Mouse (Mus musculus): Measurements from ENCODE around the gene Tmem178b. TPM values are rescaled to one million over a fixed set of nuclear protein-coding genes. Genes with fewer than 3 reads are reported as not detected.

The Tmem178b gene
- polyA plus RNA-seq, 1 experiment: 0.02 TPM

DNA sequence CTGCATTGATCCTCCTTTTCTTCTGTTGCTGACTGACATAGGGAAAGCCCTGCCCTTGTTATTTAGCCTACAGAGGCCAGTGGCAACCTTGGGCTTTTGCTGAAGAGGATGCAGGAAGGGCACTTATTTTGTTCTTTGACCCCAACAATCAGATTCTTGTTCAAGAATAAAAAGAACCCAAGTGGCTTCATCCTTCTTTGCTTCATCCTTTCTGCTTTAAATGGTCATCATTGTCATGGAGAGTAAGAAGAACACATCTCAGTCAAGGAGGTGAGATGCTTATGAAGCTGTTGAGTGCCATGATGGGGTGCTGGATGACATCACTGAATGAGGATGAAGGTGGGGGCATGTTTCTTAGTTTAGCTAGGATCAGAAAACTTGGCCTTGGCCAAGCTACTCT, 159.8 kb downstream of the Tmem178b start:
- Histone ChIP-seq H3K79me2 (ENCODE audit: control insufficient read depth, insufficient read depth) (no peaks in the 10 kb centered on the region), H3K36me3 (ENCODE audit: control insufficient read depth, insufficient read depth) (no peaks in the 10 kb centered on the region), H3K4me2 (ENCODE audit: low read depth) (no peak overlapping the region), H3K4me3 (no peak overlapping the region), H3ac (ENCODE audit: control insufficient read depth, insufficient read length) (no peak overlapping the region), H3K27me3 (ENCODE audit: control insufficient read depth, insufficient read depth, insufficient read length) (peaks cover 6% of the 10 kb centered on the region)
- no peak for TF ChIP-seq TCF12 (IDR thresholded peaks at IDR 0.05; ENCODE audit: insufficient read depth, poor library complexity, severe bottlenecking)
- no peak for TF ChIP-seq MYOD1 (IDR thresholded peaks at IDR 0.05; ENCODE audit: control insufficient read depth in 1 of 3, insufficient read length in 2 of 3, low read depth in 2 of 3)
- TF ChIP-seq USF1 (IDR thresholded peaks at IDR 0.05; ENCODE audit: low read depth): no peak
- TF ChIP-seq E2F4 (IDR thresholded peaks at IDR 0.05; ENCODE audit: insufficient read depth): no peak
- no peak for TF ChIP-seq MYOG (IDR thresholded peaks at IDR 0.05; ENCODE audit: control insufficient read depth in 1 of 3, insufficient read depth in 1 of 3, insufficient read length in 2 of 3, low read depth in 2 of 3)
- TF ChIP-seq POLR2A (IDR thresholded peaks at IDR 0.05; ENCODE audit: insufficient read length, low read depth): no peak
- TF ChIP-seq POLR2AphosphoS2 (IDR thresholded peaks at IDR 0.05; ENCODE audit: insufficient read length, low read depth): no peak
- no peak for TF ChIP-seq CEBPB (IDR thresholded peaks at IDR 0.05; ENCODE audit: insufficient read depth, poor library complexity, severe bottlenecking)
- no peak for TF ChIP-seq TCF3 (IDR thresholded peaks at IDR 0.05; ENCODE audit: insufficient read length, low read depth)
- TF ChIP-seq SRF (IDR thresholded peaks at IDR 0.05; ENCODE audit: control insufficient read depth, insufficient read length, low read depth): no peak
- no peak for TF ChIP-seq MAX (IDR thresholded peaks at IDR 0.05; ENCODE audit: low read depth)
- TF ChIP-seq REST (IDR thresholded peaks at IDR 0.05; ENCODE audit: insufficient read depth, insufficient read length): no peak

- H3K4me2 ChIP-seq (ENCODE audit: low read depth): no peak overlapping the region
- no peaks in the 10 kb centered on the region for H3K79me2 ChIP-seq (ENCODE audit: control insufficient read depth, insufficient read depth)
- H3K36me3 ChIP-seq (ENCODE audit: control insufficient read depth, insufficient read depth): no peaks in the 10 kb centered on the region
- no peak overlapping the region for H3K4me3 ChIP-seq
- no peak overlapping the region for H3ac ChIP-seq (ENCODE audit: control insufficient read depth, insufficient read length)
- peaks cover 6% of the 10 kb centered on the region for H3K27me3 ChIP-seq (ENCODE audit: control insufficient read depth, insufficient read depth, insufficient read length)
- TF ChIP-seq POLR2AphosphoS2 (IDR thresholded peaks at IDR 0.05; ENCODE audit: insufficient read length, low read depth): no peak
- TF ChIP-seq TCF12 (IDR thresholded peaks at IDR 0.05; ENCODE audit: insufficient read depth, poor library complexity, severe bottlenecking): no peak
- no peak for TF ChIP-seq MYOD1 (IDR thresholded peaks at IDR 0.05; ENCODE audit: control insufficient read depth in 1 of 3, insufficient read length in 2 of 3, low read depth in 2 of 3)
- TF ChIP-seq POLR2A (IDR thresholded peaks at IDR 0.05; ENCODE audit: insufficient read length, low read depth): no peak
- TF ChIP-seq USF1 (IDR thresholded peaks at IDR 0.05; ENCODE audit: low read depth): no peak
- no peak for TF ChIP-seq REST (IDR thresholded peaks at IDR 0.05; ENCODE audit: insufficient read depth, insufficient read length)
- no peak for TF ChIP-seq CEBPB (IDR thresholded peaks at IDR 0.05; ENCODE audit: insufficient read depth, poor library complexity, severe bottlenecking)
- no peak for TF ChIP-seq E2F4 (IDR thresholded peaks at IDR 0.05; ENCODE audit: insufficient read depth)
- TF ChIP-seq MAX (IDR thresholded peaks at IDR 0.05; ENCODE audit: low read depth): no peak
- no peak for TF ChIP-seq SRF (IDR thresholded peaks at IDR 0.05; ENCODE audit: control insufficient read depth, insufficient read length, low read depth)
- no peak for TF ChIP-seq TCF3 (IDR thresholded peaks at IDR 0.05; ENCODE audit: insufficient read length, low read depth)
- no peak for TF ChIP-seq MYOG (IDR thresholded peaks at IDR 0.05; ENCODE audit: control insufficient read depth in 1 of 3, insufficient read depth in 1 of 3, insufficient read length in 2 of 3, low read depth in 2 of 3)
These were observed 160.9 kb downstream of the Tmem178b start for GRCm38 (mm10) chr6:40033935-40034334.

- no peaks in the 10 kb centered on the region for H3K36me3 ChIP-seq (ENCODE audit: control insufficient read depth, insufficient read depth)
- H3K4me3 ChIP-seq: no peak overlapping the region
- H3K27me3 ChIP-seq (ENCODE audit: control insufficient read depth, insufficient read depth, insufficient read length): peaks cover 10% of the 10 kb centered on the region
- H3ac ChIP-seq (ENCODE audit: control insufficient read depth, insufficient read length): no peak overlapping the region
- H3K79me2 ChIP-seq (ENCODE audit: control insufficient read depth, insufficient read depth): no peaks in the 10 kb centered on the region
- TF ChIP-seq MYOD1 (IDR thresholded peaks at IDR 0.05; ENCODE audit: control insufficient read depth in 1 of 3, insufficient read length in 2 of 3, low read depth in 2 of 3) (no peak), REST (IDR thresholded peaks at IDR 0.05; ENCODE audit: insufficient read depth, insufficient read length) (no peak)
- H3K4me2 ChIP-seq (ENCODE audit: low read depth): no peak overlapping the region
These were observed 176.2 kb downstream of the Tmem178b start for GRCm38 (mm10) chr6:40048969-40049908.

DNA sequence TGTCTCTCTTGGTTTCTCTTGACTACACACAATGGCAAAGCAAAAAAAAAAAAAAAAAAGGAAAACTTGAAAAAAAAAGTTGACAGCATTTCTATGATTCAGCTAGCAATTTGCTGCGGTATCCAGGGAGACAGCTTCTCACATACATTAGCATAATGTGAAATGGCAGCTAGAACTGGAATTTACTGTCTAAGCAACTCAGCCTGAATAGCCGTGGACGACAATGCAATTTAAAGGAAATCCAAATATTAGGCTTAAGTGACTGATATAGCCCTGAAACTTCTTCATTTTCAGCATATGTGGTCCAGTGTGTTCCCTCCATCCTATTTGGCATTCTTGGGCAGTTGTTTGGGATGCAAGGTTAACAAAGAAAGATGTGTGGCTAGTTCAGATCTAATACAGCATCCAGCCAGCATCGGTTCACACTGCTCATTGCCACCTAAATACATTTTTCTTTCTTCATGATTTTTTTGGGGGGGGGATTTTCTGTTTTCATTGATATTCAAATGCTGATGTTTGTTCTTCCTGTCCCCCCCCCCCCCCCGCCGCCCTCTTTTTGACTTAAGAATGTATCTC, 176.9 kb downstream of the Tmem178b start:
- H3ac ChIP-seq (ENCODE audit: control insufficient read depth, insufficient read length): no peak overlapping the region
- no peaks in the 10 kb centered on the region for H3K36me3 ChIP-seq (ENCODE audit: control insufficient read depth, insufficient read depth)
- TF ChIP-seq SRF (IDR thresholded peaks at IDR 0.05; ENCODE audit: control insufficient read depth, insufficient read length, low read depth): no peak
- TF ChIP-seq TCF3 (IDR thresholded peaks at IDR 0.05; ENCODE audit: insufficient read length, low read depth): no peak
- TF ChIP-seq CEBPB (IDR thresholded peaks at IDR 0.05; ENCODE audit: insufficient read depth, poor library complexity, severe bottlenecking): no peak
- no peak for TF ChIP-seq MYOD1 (IDR thresholded peaks at IDR 0.05; ENCODE audit: control insufficient read depth in 1 of 3, insufficient read length in 2 of 3, low read depth in 2 of 3)
- TF ChIP-seq REST (IDR thresholded peaks at IDR 0.05; ENCODE audit: insufficient read depth, insufficient read length): no peak
- no peak for TF ChIP-seq POLR2A (IDR thresholded peaks at IDR 0.05; ENCODE audit: insufficient read length, low read depth)
- TF ChIP-seq MAX (IDR thresholded peaks at IDR 0.05; ENCODE audit: low read depth): no peak
- TF ChIP-seq POLR2AphosphoS2 (IDR thresholded peaks at IDR 0.05; ENCODE audit: insufficient read length, low read depth): no peak
- TF ChIP-seq MYOG (IDR thresholded peaks at IDR 0.05; ENCODE audit: control insufficient read depth in 1 of 3, insufficient read depth in 1 of 3, insufficient read length in 2 of 3, low read depth in 2 of 3): no peak
- no peak for TF ChIP-seq TCF12 (IDR thresholded peaks at IDR 0.05; ENCODE audit: insufficient read depth, poor library complexity, severe bottlenecking)
- no peak for TF ChIP-seq E2F4 (IDR thresholded peaks at IDR 0.05; ENCODE audit: insufficient read depth)
- TF ChIP-seq USF1 (IDR thresholded peaks at IDR 0.05; ENCODE audit: low read depth): no peak
- H3K27me3 ChIP-seq (ENCODE audit: control insufficient read depth, insufficient read depth, insufficient read length): peaks cover 10% of the 10 kb centered on the region
- no peaks in the 10 kb centered on the region for H3K79me2 ChIP-seq (ENCODE audit: control insufficient read depth, insufficient read depth)
- no peak overlapping the region for H3K4me3 ChIP-seq
- H3K4me2 ChIP-seq (ENCODE audit: low read depth): no peak overlapping the region

All from myocyte (in vitro differentiated cells).